Comparison of ENCODE assay signal across 8 mouse cellular contexts in genomic region chr16:44058745-44059144, GRCm38 (mm10). TPM values are rescaled to one million over a fixed set of nuclear protein-coding genes. Genes with fewer than 3 reads are reported as not detected.
DNase-seq lines count a peak whose midpoint lies in the region; ATAC-seq lines count a peak whose summit lies in the region.

No protein-coding gene starts in this region.

- H3K4me2 ChIP-seq in hindbrain, embryonic 11.5 days (replicated peaks; ENCODE audit: low read depth, low read length), result no peak overlapping the region
- H3K4me2 ChIP-seq in hindbrain, embryonic 12.5 days (replicated peaks), result no peak overlapping the region

- H3K27me3 ChIP-seq in hindbrain, embryonic 11.5 days (ENCODE audit: control insufficient read depth, insufficient read depth, low read length), result no peaks in the 10 kb centered on the region
- no peaks in the 10 kb centered on the region for H3K27me3 ChIP-seq in hindbrain, embryonic 12.5 days
- no peaks in the 10 kb centered on the region for H3K27me3 ChIP-seq in splenic B cell, adult 2 months (ENCODE audit: control insufficient read depth, insufficient read depth, low read length, poor library complexity, severe bottlenecking)

- 30% methylated on average over 10 of the region's 10 CpGs for WGBS in hindbrain, embryonic 11.5 days
- WGBS in hindbrain, embryonic 12.5 days, result 32% methylated on average over 10 of the region's 10 CpGs

- no peak overlapping the region for H3K4me3 ChIP-seq in hindbrain, embryonic 11.5 days (ENCODE audit: low read depth, low read length)
- no peak overlapping the region for H3K4me3 ChIP-seq in hindbrain, embryonic 12.5 days

- no peak for ATAC-seq in hindbrain, embryonic 11.5 days (ENCODE audit: low FRiP score)
- no peak for ATAC-seq in hindbrain, embryonic 12.5 days (ENCODE audit: low FRiP score)
- peak; percentile 62 for ATAC-seq in granulocyte monocyte progenitor cell, adult 5-6 weeks (replicated peaks; ENCODE audit: poor library complexity, severe bottlenecking)

- no peaks in the 10 kb centered on the region for H3K4me1 ChIP-seq in hindbrain, embryonic 11.5 days (replicated peaks; ENCODE audit: control insufficient read depth, insufficient read depth, low read length)
- H3K4me1 ChIP-seq in hindbrain, embryonic 12.5 days, result no peaks in the 10 kb centered on the region

- peak; percentile 82 for DNase-seq in hindbrain, embryonic 11.5 days (ENCODE audit: low spot score)
- peak; percentile 54 to 56 for DNase-seq in adrenal gland, adult 18-20 months (ENCODE audit: low spot score in 2 of 2)
- peak; percentile 81 for DNase-seq in embryo, embryonic 10 days (ENCODE audit: low spot score)
- peak; percentile 61 to 88 for DNase-seq in layer of hippocampus, postnatal 25 days (ENCODE audit: extremely low spot score in 1 of 2, low spot score in 1 of 2)
- DNase-seq in mesoderm, embryonic 11.5 days (ENCODE audit: low read depth, low spot score), result peak; percentile 73
- peak; percentile 82 for DNase-seq in splenic B cell, adult 2 months (ENCODE audit: low read depth, low spot score)

- H3K36me3 ChIP-seq in hindbrain, embryonic 11.5 days (ENCODE audit: control insufficient read depth, insufficient read depth, low read length), result no peaks in the 10 kb centered on the region
- H3K36me3 ChIP-seq in hindbrain, embryonic 12.5 days, result no peaks in the 10 kb centered on the region
- H3K36me3 ChIP-seq in splenic B cell, adult 2 months (ENCODE audit: control insufficient read depth, insufficient read depth, low read length, poor library complexity, severe bottlenecking), result no peaks in the 10 kb centered on the region

- H3K27ac ChIP-seq in hindbrain, embryonic 11.5 days (ENCODE audit: low read depth, low read length), result no peak overlapping the region
- no peak overlapping the region for H3K27ac ChIP-seq in hindbrain, embryonic 12.5 days

- H3K9me3 ChIP-seq in hindbrain, embryonic 11.5 days (ENCODE audit: control insufficient read depth, low read length), result no peaks in the 10 kb centered on the region
- H3K9me3 ChIP-seq in hindbrain, embryonic 12.5 days (replicated peaks), result no peaks in the 10 kb centered on the region

- H3K9ac ChIP-seq in hindbrain, embryonic 11.5 days (ENCODE audit: low read depth, low read length), result no peak overlapping the region
- no peak overlapping the region for H3K9ac ChIP-seq in hindbrain, embryonic 12.5 days

RNA-seq across cellular contexts. Expression of gene Gramd1c, which starts 4.4 kb away (rescaled TPM):
- polyA plus RNA-seq in hindbrain, embryonic 11.5 days (2014; fragmentation: Nextera tagmentation; extraction: Ambion mirVana), result 3.3 and 4.3 TPM in 2 replicates
- polyA plus RNA-seq in hindbrain, embryonic 12.5 days (2016; fragmentation: Nextera tagmentation; extraction: Ambion mirVana), result 4.9 and 5.0 TPM in 2 replicates
- total RNA-seq in adrenal gland, adult 18-20 months (2021), result 1 to 10 TPM; 1.0 to 2.0 TPM
- 1.3 and 2.6 TPM in 2 replicates for total RNA-seq in granulocyte monocyte progenitor cell, adult 5-6 weeks (2014; fragmentation: Nextera tagmentation)
- total RNA-seq in granulocyte monocyte progenitor cell, adult 5-6 weeks (2017), result 1.2 and 2.1 TPM in 2 replicates
- 1 to 10 TPM; 3.2 to 3.5 TPM for total RNA-seq in layer of hippocampus, postnatal 25 days (2021)
